Mouse (Mus musculus) MEL (cell line): ENCODE measurements around the gene Lypd4. TPM values are rescaled to one million over a fixed set of nuclear protein-coding genes. Genes with fewer than 3 reads are reported as not detected.

ENCODE experiments used
- DNase-seq: peaks from one replicate; pipeline ENCODE4 v3.0.0; 2011; ENCODE audit warnings: low read depth, low spot score
- H3K27ac ChIP-seq: 2 replicates; pipeline ENCODE4 v1.5.1; 2012; ENCODE audit warnings: low read depth, mild to moderate bottlenecking, control low read depth, low read length, moderate library complexity; ENCODE audit not compliant: control insufficient read depth
- H3K27me3 ChIP-seq, 2 experiments: fragments of 150-350 bp in 1 of 2; sonication (generic) in 1 of 2; 2 replicates each; pipeline ENCODE4 v1.6.1; 2012; ENCODE audit warnings: low read length in 2 of 2, mild to moderate bottlenecking in 2 of 2, improper control_type of control experiment in 1 of 2, moderate library complexity in 1 of 2; ENCODE audit not compliant: insufficient read depth in 2 of 2, control insufficient read depth in 1 of 2
- H3K36me3 ChIP-seq, 2 experiments: 2 replicates each; pipeline ENCODE4 v1.6.1; 2012 to 2014; ENCODE audit warnings: low read length in 2 of 2, improper control_type of control experiment in 1 of 2, inconsistent platforms in 1 of 2, mild to moderate bottlenecking in 1 of 2; ENCODE audit not compliant: insufficient read depth in 2 of 2, control insufficient read depth in 1 of 2
- H3K4me1 ChIP-seq, 2 experiments: fragments of 150-350 bp in 1 of 2; sonication (generic) in 1 of 2; 2 replicates each; pipeline ENCODE4 v1.6.1; 2012; ENCODE audit warnings: low read length in 2 of 2, improper control_type of control experiment in 1 of 2, mild to moderate bottlenecking in 1 of 2; ENCODE audit not compliant: insufficient read depth in 2 of 2, control insufficient read depth in 1 of 2
- H3K4me3 ChIP-seq, 2 experiments: fragments of 150-350 bp in 1 of 2; sonication (generic) in 1 of 2; 2 replicates each; pipeline ENCODE4 v1.5.1; 2012; ENCODE audit warnings: low read depth in 2 of 2, low read length in 2 of 2, mild to moderate bottlenecking in 2 of 2, moderate library complexity in 2 of 2, control low read depth in 1 of 2, improper control_type of control experiment in 1 of 2; ENCODE audit not compliant: control insufficient read depth in 1 of 2, insufficient read depth in 1 of 2
- H3K79me2 ChIP-seq: 2 replicates; pipeline ENCODE4 v1.6.1; 2012; ENCODE audit warnings: mild to moderate bottlenecking, low read length, moderate library complexity; ENCODE audit not compliant: control insufficient read depth, poor library complexity, insufficient read depth
- H3K9ac ChIP-seq: 2 replicates; pipeline ENCODE4 v1.6.1; 2012; ENCODE audit warnings: low read depth, mild to moderate bottlenecking, control low read depth, low read length, moderate library complexity; ENCODE audit not compliant: control insufficient read depth, poor library complexity, severe bottlenecking
- H3K9me3 ChIP-seq: fragments of 150-350 bp; sonication (generic); replicated peaks from 2 replicates; pipeline ENCODE4 v1.6.1; 2012; ENCODE audit warnings: mild to moderate bottlenecking, low read length, improper control_type of control experiment, moderate library complexity; ENCODE audit not compliant: insufficient read depth
- CHD2 ChIP-seq: IDR thresholded peaks from 2 replicates; pipeline ENCODE4 v1.6.1; 2011; ENCODE audit warnings: low read length, improper control_type of control experiment
- CTCF ChIP-seq, 3 experiments: IDR thresholded peaks in 2 of 3; conservative IDR thresholded peaks in 1 of 3; 2 replicates each; pipeline ENCODE4 v1.5.1; 2011 to 2012; ENCODE audit warnings: low read length in 3 of 3, low read depth in 2 of 3, mild to moderate bottlenecking in 2 of 3, improper control_type of control experiment in 1 of 3, inconsistent platforms in 1 of 3, mixed read lengths in 1 of 3, moderate library complexity in 1 of 3; ENCODE audit not compliant: control insufficient read depth in 1 of 3, insufficient read depth in 1 of 3, poor library complexity in 1 of 3, severe bottlenecking in 1 of 3
- ELF1 ChIP-seq: IDR thresholded peaks from 2 replicates; pipeline ENCODE4 v1.6.1; 2014; ENCODE audit warnings: low read depth, mild to moderate bottlenecking, inconsistent platforms, low read length, improper control_type of control experiment, moderate library complexity
- EP300 ChIP-seq, 2 experiments: IDR thresholded peaks; 2 replicates each; pipeline ENCODE4 v1.6.1; 2011; ENCODE audit warnings: improper control_type of control experiment in 2 of 2, low read length in 2 of 2, low read depth in 1 of 2, mild to moderate bottlenecking in 1 of 2
- ETS1 ChIP-seq: IDR thresholded peaks from 2 replicates; pipeline ENCODE4 v1.6.1; 2012; ENCODE audit warnings: low read depth, mild to moderate bottlenecking, inconsistent platforms, low read length, improper control_type of control experiment, moderate library complexity
- HCFC1 ChIP-seq: IDR thresholded peaks from 2 replicates; pipeline ENCODE4 v1.6.1; 2012; ENCODE audit warnings: low read depth, mild to moderate bottlenecking, inconsistent platforms, low read length, improper control_type of control experiment, moderate library complexity
- MAFK ChIP-seq: IDR thresholded peaks from 2 replicates; pipeline ENCODE4 v1.6.1; 2011; ENCODE audit warnings: low read depth, mild to moderate bottlenecking, low read length, improper control_type of control experiment, borderline replicate concordance
- MXI1 ChIP-seq: IDR thresholded peaks from 2 replicates; pipeline ENCODE4 v1.6.1; 2011; ENCODE audit warnings: mild to moderate bottlenecking, low read depth, low read length, improper control_type of control experiment
- MYB ChIP-seq: IDR thresholded peaks from 2 replicates; pipeline ENCODE4 v1.6.1; 2011; ENCODE audit warnings: mild to moderate bottlenecking, low read depth, low read length, improper control_type of control experiment
- NELFE ChIP-seq: IDR thresholded peaks from 2 replicates; pipeline ENCODE4 v1.6.1; 2011; ENCODE audit warnings: low read depth, low read length, improper control_type of control experiment
- POLR2AphosphoS5 ChIP-seq: IDR thresholded peaks from 2 replicates; pipeline ENCODE4 v1.6.1; 2012; ENCODE audit warnings: low read depth, borderline replicate concordance, mild to moderate bottlenecking, inconsistent platforms, low read length, moderate library complexity, mixed read lengths
- RCOR1 ChIP-seq: IDR thresholded peaks from 2 replicates; pipeline ENCODE4 v1.6.1; 2012; ENCODE audit warnings: low read depth, mild to moderate bottlenecking, inconsistent platforms, low read length, improper control_type of control experiment
- SIN3A ChIP-seq: IDR thresholded peaks from 2 replicates; pipeline ENCODE4 v1.6.1; 2012; ENCODE audit warnings: low read length, improper control_type of control experiment, inconsistent platforms
- SMC3 ChIP-seq: IDR thresholded peaks from 2 replicates; pipeline ENCODE4 v1.6.1; 2011; ENCODE audit warnings: low read depth, low read length, improper control_type of control experiment
- TBP ChIP-seq: IDR thresholded peaks from 2 replicates; pipeline ENCODE4 v1.8.0; 2011; ENCODE audit warnings: low read depth, low read length, improper control_type of control experiment
- UBTF ChIP-seq: IDR thresholded peaks from 2 replicates; pipeline ENCODE4 v1.6.1; 2012; ENCODE audit warnings: low read depth, mild to moderate bottlenecking, inconsistent platforms, low read length, improper control_type of control experiment, moderate library complexity, borderline replicate concordance; ENCODE audit not compliant: insufficient read depth
- USF2 ChIP-seq, 2 experiments: IDR thresholded peaks; 2 replicates each; pipeline ENCODE4 v1.6.1; 2011 to 2012; ENCODE audit warnings: improper control_type of control experiment in 2 of 2, low read length in 2 of 2, borderline replicate concordance in 1 of 2, inconsistent platforms in 1 of 2, low read depth in 1 of 2, mild to moderate bottlenecking in 1 of 2; ENCODE audit not compliant: insufficient read depth in 1 of 2
- ZMIZ1 ChIP-seq: IDR thresholded peaks from 2 replicates; pipeline ENCODE4 v1.6.1; 2012; ENCODE audit warnings: low read depth, mild to moderate bottlenecking, inconsistent platforms, low read length, improper control_type of control experiment, moderate library complexity
- polyA plus RNA-seq, 2 experiments: library from polyadenylated mRNA; stranded (reverse) in 1 of 2; unstranded in 1 of 2; fragments of >175 nt in 1 of 2; fragments of >200 nt in 1 of 2; gene quantifications; 2 replicates each; pipeline versions ENCODE4 v1.2.1 to v1.2.4; 2012; ENCODE audit warnings: low replicate concordance in 2 of 2, low read depth in 1 of 2; ENCODE audit not compliant: insufficient read length in 2 of 2, insufficient read depth in 1 of 2, missing spikeins in 1 of 2
- total RNA-seq: library from RNA; depleted of rRNA; stranded (reverse); fragments of 300-350 nt; gene quantifications from 2 replicates; pipeline ENCODE4 v1.2.3, GENCODE M21; 2012

The Lypd4 gene
- total and polyA plus RNA-seq, 3 experiments: not detected

- Histone ChIP-seq H3K27me3 (no peaks in the 10 kb centered on the region), H3K27ac (no peak overlapping the region), H3K9ac (no peak overlapping the region), H3K4me1 (no peaks in the 10 kb centered on the region), H3K4me3 (no peak overlapping the region), H3K36me3 (no peaks in the 10 kb centered on the region), H3K9me3 (no peaks in the 10 kb centered on the region), H3K79me2 (no peaks in the 10 kb centered on the region)
- no peak for DNase-seq
- no peak for TF ChIP-seq SIN3A
Observed at GRCm38 (mm10) chr7:24827181-24827580, 42.6 kb downstream of the Lypd4 start.

GRCm38 (mm10) chr7:24824452-24824851 lies 45.3 kb downstream of the Lypd4 start:
- DNase-seq: no peak
- H3K27me3 ChIP-seq: no peaks in the 10 kb centered on the region
- TF ChIP-seq ETS1: no peak
- TF ChIP-seq MYB: no peak
- no peak for TF ChIP-seq EP300 (IDR thresholded peaks at IDR 0.05; ENCODE audit: low read depth in 1 of 2, low read length in 2 of 2)
- no peak for TF ChIP-seq CHD2
- TF ChIP-seq TBP: no peak
- TF ChIP-seq HCFC1: no peak
- no peak for TF ChIP-seq RCOR1
- no peak for TF ChIP-seq CTCF (IDR thresholded peaks at IDR 0.05 in 2 of 3, conservative IDR thresholded peaks at IDR 0.05 in 1 of 3; ENCODE audit: control insufficient read depth in 1 of 3, insufficient read depth in 1 of 3, low read depth in 2 of 3, low read length in 3 of 3, poor library complexity in 1 of 3, severe bottlenecking in 1 of 3)
- no peak for TF ChIP-seq POLR2AphosphoS5
- no peak for TF ChIP-seq UBTF
- TF ChIP-seq SMC3: no peak
- TF ChIP-seq MXI1: no peak
- TF ChIP-seq USF2 (IDR thresholded peaks at IDR 0.05; ENCODE audit: borderline replicate concordance in 1 of 2, insufficient read depth in 1 of 2, low read depth in 1 of 2, low read length in 2 of 2): no peak
- no peak for TF ChIP-seq ZMIZ1
- no peak for TF ChIP-seq NELFE
- TF ChIP-seq ELF1: no peak
- TF ChIP-seq MAFK: no peak
- TF ChIP-seq, all 39 proteins: peak for 0
- H3K36me3 ChIP-seq: no peaks in the 10 kb centered on the region
- no peak overlapping the region for H3K9ac ChIP-seq
- no peak overlapping the region for H3K4me3 ChIP-seq
- no peak overlapping the region for H3K27ac ChIP-seq
- no peaks in the 10 kb centered on the region for H3K79me2 ChIP-seq
- H3K9me3 ChIP-seq: no peaks in the 10 kb centered on the region
- H3K4me1 ChIP-seq: no peaks in the 10 kb centered on the region
